Mouse (Mus musculus): ENCODE measurements around the gene C1qb.

GRCm38 (mm10) chr4:136834439-136834814 lies 51.6 kb downstream of the C1qb start:
- TF ChIP-seq CTCF (conservative IDR thresholded peaks at IDR 0.05 in 1 of 2, IDR thresholded peaks at IDR 0.05 in 1 of 2; ENCODE audit: low read depth in 2 of 2, low read length in 2 of 2) (no peak), ZMIZ1 (IDR thresholded peaks at IDR 0.05; ENCODE audit: low read depth, low read length) (no peak), POLR2A (IDR thresholded peaks at IDR 0.05; ENCODE audit: low read depth, low read length) (no peak), MAFK (IDR thresholded peaks at IDR 0.05; ENCODE audit: insufficient replicate concordance, low read length) (no peak), POLR2AphosphoS2 (IDR thresholded peaks at IDR 0.05; ENCODE audit: low read depth, low read length) (no peak), TCF12 (IDR thresholded peaks at IDR 0.05; ENCODE audit: low read depth, low read length) (no peak), MAX (IDR thresholded peaks at IDR 0.05; ENCODE audit: low read length) (no peak)

All from CH12.LX (cell line).